Mouse (Mus musculus): Measurements from ENCODE around the gene Ermn. TPM values are rescaled to one million over a fixed set of nuclear protein-coding genes. Genes with fewer than 3 reads are reported as not detected.

The Ermn gene
- total and polyA plus RNA-seq, 2 experiments from 2014 or later: 0.21 to 0.34 TPM

GRCm38 (mm10) chr2:57997752-57998430 is 54.8 kb downstream of the Ermn start, which contains the start of gene Galnt5:
Gene Galnt5, plus strand, starts transcription at chr2:57997884.
- Histone ChIP-seq H3K4me3 (ENCODE audit: low read length) (no peak within 1 kb of the TSS), H3K27ac (no peak within 1 kb of the TSS), H3K9ac (replicated peaks; ENCODE audit: low read length) (no peak within 1 kb of the TSS), H3K36me3 (ENCODE audit: insufficient read depth, low read length) (no peaks in the 10 kb centered on the region), H3K27me3 (ENCODE audit: insufficient read depth, low read length) (no peaks in the 10 kb centered on the region), H3K9me3 (ENCODE audit: low read length) (no peaks in the 10 kb centered on the region), H3K4me2 (ENCODE audit: low read depth, low read length) (no peak within 1 kb of the TSS), H3K4me1 (ENCODE audit: insufficient read depth, low read length) (no peaks in the 10 kb centered on the region)
- 70% methylated on average over 12 of the region's 12 CpGs for WGBS
- ATAC-seq (no peak), DNase-seq (ENCODE audit: low spot score) (no peak)
- no peak for TF ChIP-seq CTCF (IDR thresholded peaks at IDR 0.05; ENCODE audit: low read depth)

Other genes starting within 250 kb of the Ermn start
- gene Galnt5, start 55.0 kb downstream of the Ermn start, total RNA-seq (2014; rRNA removed): 0.10 and 0.14 TPM in 2 replicates
- 0.08 and 0.15 TPM in 2 replicates for gene Galnt5, start 55.0 kb downstream of the Ermn start, polyA plus RNA-seq (2015; fragmentation: Nextera tagmentation; extraction: Ambion mirVana)
- gene Cytip, start 142.7 kb upstream of the Ermn start, total RNA-seq (2014; rRNA removed): 0.11 TPM in 1 of 2 replicates, not detected in the other
- 0.24 and 0.49 TPM in 2 replicates for gene Cytip, start 142.7 kb upstream of the Ermn start, polyA plus RNA-seq (2015; fragmentation: Nextera tagmentation; extraction: Ambion mirVana)

All from hindbrain, postnatal 0 days (tissue).